Mouse (Mus musculus) myocyte (in vitro differentiated cells): Measurements from ENCODE around the gene Anapc4.

ENCODE experiments used
- CEBPB ChIP-seq: IDR thresholded peaks from 2 replicates; pipeline ENCODE4 v1.6.1; 2011; ENCODE audit warnings: mild to moderate bottlenecking, moderate library complexity; ENCODE audit not compliant: poor library complexity, insufficient read depth, severe bottlenecking
- POLR2A ChIP-seq: IDR thresholded peaks from one replicate; pipeline ENCODE4 v1.6.1; 2011; ENCODE audit warnings: low read depth, mild to moderate bottlenecking, control low read depth, moderate library complexity; ENCODE audit not compliant: insufficient read length
- POLR2AphosphoS2 ChIP-seq: IDR thresholded peaks from one replicate; pipeline ENCODE4 v1.6.1; 2011; ENCODE audit warnings: low read depth, control low read depth; ENCODE audit not compliant: insufficient read length

DNA sequence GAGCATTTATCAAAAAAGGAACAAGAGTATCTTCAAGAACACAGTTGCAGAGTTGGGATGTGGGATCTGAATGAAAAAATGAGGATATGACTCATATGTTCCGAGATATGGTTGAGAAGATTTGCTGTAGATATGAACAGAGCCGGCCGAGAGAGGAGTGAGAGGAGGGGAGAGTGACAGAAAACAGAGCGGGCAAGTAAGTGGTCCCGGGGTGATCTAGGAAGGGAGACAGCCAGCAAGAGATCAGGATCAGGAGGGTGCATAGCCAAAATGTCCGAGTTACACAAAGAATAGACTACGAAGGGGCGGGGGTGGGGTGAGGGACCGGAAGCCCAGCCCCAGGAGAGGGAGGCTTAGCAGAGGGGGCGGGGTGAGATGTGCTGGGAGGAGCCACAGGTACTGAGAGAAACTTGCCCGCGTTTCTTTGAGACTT, 76.4 kb downstream of the Anapc4 start:
- TF ChIP-seq POLR2A: no peak
- no peak for TF ChIP-seq POLR2AphosphoS2
- no peak for TF ChIP-seq CEBPB
